Mouse (Mus musculus): Measurements from ENCODE around the gene Dppa5a. TPM values are rescaled to one million over a fixed set of nuclear protein-coding genes. Genes with fewer than 3 reads are reported as not detected.
"Not testable (repeated sequence)": the region's sequence is repeated elsewhere in the genome, so short reads cannot be mapped to it uniquely, and the experiment has no call there.

Gene Dppa5a
- 0.70 TPM in 1 of 2 replicates, not detected in the other for polyA plus RNA-seq (2016; fragmentation: Nextera tagmentation; extraction: Ambion mirVana)

DNA sequence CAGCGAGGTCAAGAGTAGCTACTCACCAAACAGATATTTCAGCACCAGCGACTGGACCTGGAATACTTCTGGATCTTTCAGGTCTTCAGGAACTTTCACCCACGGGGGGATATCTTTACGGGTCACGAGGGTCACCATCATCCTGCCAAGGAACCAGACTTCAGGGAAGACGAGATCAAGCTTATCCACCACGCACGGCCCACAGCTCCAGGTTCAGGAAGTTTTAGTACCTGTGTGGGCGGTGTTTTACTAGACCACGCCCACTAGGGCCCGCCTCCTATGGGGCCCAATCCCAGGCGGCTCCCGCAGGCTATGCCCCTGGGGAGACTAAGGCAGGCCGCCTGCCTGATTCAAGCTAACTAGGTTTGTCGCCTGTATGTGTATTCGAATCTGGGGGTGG is at the start of gene Dppa5a:
Gene Dppa5a, minus strand, starts transcription at position 219 of the 400 bp plus-strand sequence.
- not testable (repeated sequence) for H3K9ac ChIP-seq; ATAC-seq (ENCODE audit: low FRiP score, low read depth)
- 96% methylated on average over 16 of the region's 16 CpGs for WGBS

DNA sequence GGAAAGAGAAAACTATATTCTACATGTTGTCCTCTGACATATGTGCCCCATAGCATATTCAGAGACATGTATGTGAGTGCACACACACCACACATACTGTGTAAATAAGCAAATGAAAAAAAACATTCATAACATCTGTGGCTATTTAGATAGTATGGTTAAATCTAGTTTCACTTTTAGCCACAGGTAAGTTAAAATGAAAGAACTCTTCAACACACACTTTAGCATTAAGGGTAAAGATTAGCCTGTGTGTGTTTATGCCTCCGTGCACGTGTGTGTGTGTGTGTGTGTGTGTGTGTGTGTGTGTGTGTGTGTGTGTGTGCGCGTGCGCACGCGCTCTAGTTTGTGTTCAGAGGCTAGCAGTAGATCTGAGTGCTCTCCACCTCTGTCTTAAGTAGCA is 33.6 kb upstream of the Dppa5a start:
- no peak overlapping the region for H3K4me2 ChIP-seq (replicated peaks)
- no peak for ATAC-seq (ENCODE audit: low FRiP score, low read depth)
- H3K9me3 ChIP-seq = no peaks in the 10 kb centered on the region
- H3K4me3 ChIP-seq = no peak overlapping the region
- 94% methylated on average over 7 of the region's 7 CpGs for WGBS
- peaks cover 14% of the 10 kb centered on the region for H3K27me3 ChIP-seq (replicated peaks)
- H3K36me3 ChIP-seq = no peaks in the 10 kb centered on the region
- no peak overlapping the region for H3K9ac ChIP-seq
- H3K4me1 ChIP-seq = no peaks in the 10 kb centered on the region
- no peak overlapping the region for H3K27ac ChIP-seq

More for the DNA sequence above, at the start of gene Dppa5a:
- H3K27me3 ChIP-seq (replicated peaks); H3K36me3 ChIP-seq; H3K9me3 ChIP-seq; H3K4me3 ChIP-seq; H3K4me1 ChIP-seq; H3K4me2 ChIP-seq (replicated peaks); H3K27ac ChIP-seq: not testable (repeated sequence)

GRCm38 (mm10) chr9:78400570-78400969 is 32.6 kb upstream of the Dppa5a start:
- Histone ChIP-seq H3K4me3 (no peak overlapping the region), H3K4me1 (peaks cover 6% of the 10 kb centered on the region; the same call in 1 of the 2 replicates), H3K27ac (no peak overlapping the region), H3K36me3 (no peaks in the 10 kb centered on the region), H3K9me3 (no peaks in the 10 kb centered on the region), H3K9ac (no peak overlapping the region), H3K4me2 (replicated peaks) (no peak overlapping the region), H3K27me3 (replicated peaks) (peaks cover 24% of the 10 kb centered on the region)
- ATAC-seq (ENCODE audit: low FRiP score, low read depth) = no peak
- WGBS = 88% methylated on average over 5 of the region's 5 CpGs

GRCm38 (mm10) chr9:78396517-78396916 is 28.5 kb upstream of the Dppa5a start:
- peaks cover 51% of the 10 kb centered on the region for H3K27me3 ChIP-seq (replicated peaks)
- H3K36me3 ChIP-seq = no peaks in the 10 kb centered on the region
- peaks cover 7% of the 10 kb centered on the region; the same call in 1 of the 2 replicates for H3K4me1 ChIP-seq
- no peaks in the 10 kb centered on the region for H3K9me3 ChIP-seq
- peak overlapping the region; percentile 67; the same call in 1 of the 2 replicates for H3K4me2 ChIP-seq (replicated peaks)
- peak overlapping the region; percentile 41; the same call in 1 of the 2 replicates for H3K4me3 ChIP-seq
- H3K9ac ChIP-seq = no peak overlapping the region; the same call in 1 of the 2 replicates
- no peak for ATAC-seq (ENCODE audit: low FRiP score, low read depth)
- 68% methylated on average over 9 of the region's 9 CpGs for WGBS
- no peak overlapping the region for H3K27ac ChIP-seq

GRCm38 (mm10) chr9:78395630-78396351 is 27.8 kb upstream of the Dppa5a start, which contains the start of gene Ddx43:
TSS of gene Ddx43 (plus strand) at chr9:78395777.
- H3K4me3 ChIP-seq = peak within 1 kb of the TSS; percentile 41
- ATAC-seq (ENCODE audit: low FRiP score, low read depth) = peak; percentile 98
- WGBS = 4% methylated on average over 93 of the region's 93 CpGs
- no peaks in the 10 kb centered on the region for H3K9me3 ChIP-seq
- H3K36me3 ChIP-seq = no peaks in the 10 kb centered on the region
- peak within 1 kb of the TSS; percentile 47; the same call in 1 of the 2 replicates for H3K9ac ChIP-seq
- peak within 1 kb of the TSS; percentile 67 for H3K4me2 ChIP-seq (replicated peaks)
- H3K27me3 ChIP-seq (replicated peaks) = peaks cover 51% of the 10 kb centered on the region
- no peak within 1 kb of the TSS for H3K27ac ChIP-seq
- peaks cover 7% of the 10 kb centered on the region; the same call in 1 of the 2 replicates for H3K4me1 ChIP-seq

- Histone ChIP-seq H3K27me3 (replicated peaks) (peaks cover 51% of the 10 kb centered on the region), H3K27ac (no peak overlapping the region), H3K4me1 (peaks cover 7% of the 10 kb centered on the region; the same call in 1 of the 2 replicates), H3K4me2 (replicated peaks) (peak overlapping the region; percentile 67), H3K4me3 (peak overlapping the region; percentile 41), H3K9me3 (no peaks in the 10 kb centered on the region), H3K36me3 (no peaks in the 10 kb centered on the region), H3K9ac (no peak overlapping the region)
- WGBS = 38% methylated on average over 11 of the region's 11 CpGs
- ATAC-seq (ENCODE audit: low FRiP score, low read depth) = no peak
These were observed 27.3 kb upstream of the Dppa5a start for GRCm38 (mm10) chr9:78395244-78395629.

DNA sequence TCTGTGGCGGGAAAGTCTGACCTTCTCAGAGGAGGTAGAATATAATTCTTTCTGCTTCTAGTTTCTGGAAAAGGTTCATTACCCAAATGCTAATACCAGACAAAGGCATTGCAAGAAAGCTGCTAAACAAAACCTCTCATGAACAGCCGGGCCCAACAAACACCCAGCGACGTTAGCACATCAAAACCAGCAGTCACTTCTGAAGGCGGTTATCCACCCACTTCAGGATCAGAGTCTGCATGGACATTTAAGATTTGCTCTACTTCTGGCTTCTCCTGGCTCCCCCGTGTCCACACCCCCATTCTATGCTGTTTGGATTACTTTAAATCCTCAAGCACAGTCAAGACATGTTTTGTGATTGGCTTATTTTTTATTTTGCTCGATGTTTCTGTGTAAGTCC is 26.6 kb upstream of the Dppa5a start:
- no peak for ATAC-seq (ENCODE audit: low FRiP score, low read depth)
- Histone ChIP-seq H3K9ac (no peak overlapping the region), H3K27ac (no peak overlapping the region), H3K36me3 (no peaks in the 10 kb centered on the region), H3K4me1 (peaks cover 7% of the 10 kb centered on the region; the same call in 1 of the 2 replicates), H3K4me3 (no peak overlapping the region), H3K4me2 (replicated peaks) (no peak overlapping the region), H3K27me3 (replicated peaks) (peaks cover 51% of the 10 kb centered on the region), H3K9me3 (no peaks in the 10 kb centered on the region)
- WGBS = 60% methylated on average over 7 of the region's 7 CpGs

GRCm38 (mm10) chr9:78393741-78394140 is 25.8 kb upstream of the Dppa5a start:
- H3K27me3 ChIP-seq (replicated peaks) = peaks cover 51% of the 10 kb centered on the region
- H3K9me3 ChIP-seq = no peaks in the 10 kb centered on the region

DNA sequence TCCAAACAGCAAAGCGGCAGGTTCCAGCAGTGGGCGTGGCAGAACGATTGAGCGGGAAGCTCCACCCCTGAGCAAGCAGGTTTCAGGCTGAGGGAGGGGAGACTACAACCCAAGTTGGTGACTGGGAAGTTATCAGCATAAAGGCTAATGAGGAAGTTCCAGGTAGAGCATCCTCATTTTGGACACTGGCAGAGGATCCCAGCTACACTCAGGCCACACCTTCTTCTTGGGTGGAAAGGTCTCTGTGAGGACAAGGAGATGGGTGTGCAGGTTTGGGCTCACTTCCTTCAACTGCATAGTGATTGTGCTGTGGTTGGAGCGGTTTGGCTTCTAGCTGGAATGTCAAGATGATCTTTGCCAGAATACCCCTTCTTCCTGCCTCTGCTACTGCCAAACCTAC is 22.0 kb upstream of the Dppa5a start:
- ATAC-seq (ENCODE audit: low FRiP score, low read depth) = no peak
- Histone ChIP-seq H3K9ac (no peak overlapping the region), H3K36me3 (no peaks in the 10 kb centered on the region), H3K4me1 (no peaks in the 10 kb centered on the region), H3K27ac (no peak overlapping the region), H3K9me3 (no peaks in the 10 kb centered on the region), H3K4me3 (no peak overlapping the region), H3K4me2 (replicated peaks) (no peak overlapping the region), H3K27me3 (replicated peaks) (peaks cover 21% of the 10 kb centered on the region)
- WGBS = 51% methylated on average over 5 of the region's 5 CpGs

More at GRCm38 (mm10) chr9:78393741-78394140, 25.8 kb upstream of the Dppa5a start:
- H3K9ac ChIP-seq = no peak overlapping the region
- no peak overlapping the region for H3K27ac ChIP-seq
- H3K4me3 ChIP-seq = no peak overlapping the region
- H3K4me1 ChIP-seq = peaks cover 7% of the 10 kb centered on the region; the same call in 1 of the 2 replicates
- no peaks in the 10 kb centered on the region for H3K36me3 ChIP-seq
- ATAC-seq (ENCODE audit: low FRiP score, low read depth) = no peak
- 89% methylated on average over 10 of the region's 10 CpGs for WGBS
- H3K4me2 ChIP-seq (replicated peaks) = no peak overlapping the region

- ATAC-seq (ENCODE audit: low FRiP score, low read depth) = no peak
- no peaks in the 10 kb centered on the region for H3K27me3 ChIP-seq (replicated peaks)
- H3K27ac ChIP-seq = no peak overlapping the region
- H3K4me3 ChIP-seq = no peak overlapping the region
- WGBS = 89% methylated on average over 7 of the region's 7 CpGs
- H3K36me3 ChIP-seq = no peaks in the 10 kb centered on the region
- H3K9me3 ChIP-seq = no peaks in the 10 kb centered on the region
- no peaks in the 10 kb centered on the region for H3K4me1 ChIP-seq
- H3K9ac ChIP-seq = no peak overlapping the region
- no peak overlapping the region for H3K4me2 ChIP-seq (replicated peaks)
These were observed 19.0 kb upstream of the Dppa5a start for GRCm38 (mm10) chr9:78386947-78387346.

- Histone ChIP-seq H3K4me2 (replicated peaks) (no peak overlapping the region), H3K9ac (no peak overlapping the region), H3K27ac (no peak overlapping the region), H3K9me3 (no peaks in the 10 kb centered on the region), H3K36me3 (no peaks in the 10 kb centered on the region), H3K27me3 (replicated peaks) (no peaks in the 10 kb centered on the region), H3K4me1 (no peaks in the 10 kb centered on the region), H3K4me3 (no peak overlapping the region)
- ATAC-seq (ENCODE audit: low FRiP score, low read depth) = no peak
- WGBS = 59% methylated on average over 3 of the region's 3 CpGs
These were observed 17.9 kb upstream of the Dppa5a start for GRCm38 (mm10) chr9:78385893-78386292.

- ATAC-seq (ENCODE audit: low FRiP score, low read depth) = peak; percentile 92
- no peaks in the 10 kb centered on the region for H3K36me3 ChIP-seq
- 7% methylated on average over 22 of the region's 23 CpGs for WGBS
- no peaks in the 10 kb centered on the region for H3K9me3 ChIP-seq
- peak within 1 kb of the TSS; percentile 29 for H3K4me3 ChIP-seq
- peak within 1 kb of the TSS; percentile 44; the same call in 1 of the 2 replicates for H3K9ac ChIP-seq
- H3K27ac ChIP-seq = no peak within 1 kb of the TSS
- H3K4me2 ChIP-seq (replicated peaks) = peak within 1 kb of the TSS; percentile 70
- H3K4me1 ChIP-seq = peaks cover 10% of the 10 kb centered on the region; the same call in 1 of the 2 replicates
- 0 out of 2 replicates have a peak, but pooled peaks cover 6% of the 10 kb centered on the region for H3K27me3 ChIP-seq (replicated peaks)
These were observed 10.3 kb upstream of the Dppa5a start, which contains the start of gene Ooep for GRCm38 (mm10) chr9:78378113-78378785. TSS of gene Ooep (minus strand) at chr9:78378725.

All from neural tube, embryonic 12.5 days (tissue).